Mouse (Mus musculus): ENCODE measurements at regions not wholly inside any gene's neighbourhood (a gene's known extent, or its start where the extent isn't known, plus 50 kb on each side); places are given as distances from the start of the nearest gene placed in this dataset.

GRCm38 (mm10) chr8:18311597-18311996 lies 666.5 kb downstream of the Defb40 start:
- no peak for DNase-seq

GRCm38 (mm10) chr8:18310927-18311326 lies 667.1 kb downstream of the Defb40 start:
- DNase-seq = no peak

- no peak for DNase-seq
Measured at GRCm38 (mm10) chr8:18287536-18288237, 690.4 kb downstream of the Defb40 start.

DNA sequence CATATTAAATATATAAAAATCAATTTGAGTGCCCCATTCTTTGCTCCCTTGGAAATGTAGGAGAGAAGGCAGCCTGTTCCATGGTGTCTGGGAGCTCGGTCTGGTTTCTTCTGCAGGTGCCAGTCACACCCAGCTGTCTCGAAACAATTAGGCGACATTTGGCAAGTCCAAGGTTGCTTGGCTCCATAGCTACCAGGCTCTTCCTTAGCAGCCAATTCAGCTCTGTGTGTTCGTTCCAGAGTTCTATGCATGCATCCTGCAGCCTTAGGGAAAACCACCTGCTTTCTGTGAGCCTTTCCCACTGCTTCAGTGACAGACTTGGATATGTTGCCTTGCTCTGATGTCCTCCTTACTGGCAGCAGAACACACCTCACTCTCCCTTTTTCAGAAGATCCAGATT lies 698.1 kb downstream of the Defb40 start:
- no peak for DNase-seq

DNA sequence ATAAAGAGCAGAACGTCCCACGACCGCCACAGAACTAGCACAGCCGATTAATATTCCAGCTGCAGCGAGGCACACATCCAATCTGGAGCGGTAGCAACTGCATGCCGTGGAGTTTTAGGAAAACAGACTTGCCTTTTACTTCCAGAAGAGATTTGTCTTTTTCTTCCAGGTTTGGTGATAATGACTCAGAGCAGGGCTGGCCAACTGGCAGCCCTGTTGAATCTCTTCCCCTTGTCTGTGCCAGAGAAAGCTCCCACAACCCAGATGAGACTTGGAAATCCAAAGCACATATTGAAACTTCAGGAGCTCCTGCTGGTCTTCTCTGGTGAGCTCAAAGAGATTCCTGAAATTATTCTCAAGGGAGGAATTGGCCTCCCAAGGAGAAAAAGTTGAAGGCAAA lies 709.8 kb downstream of the Defb40 start:
- DNase-seq = no peak

- DNase-seq = no peak
Measured at GRCm38 (mm10) chr8:18258287-18258961, 719.6 kb downstream of the Defb40 start.

DNA sequence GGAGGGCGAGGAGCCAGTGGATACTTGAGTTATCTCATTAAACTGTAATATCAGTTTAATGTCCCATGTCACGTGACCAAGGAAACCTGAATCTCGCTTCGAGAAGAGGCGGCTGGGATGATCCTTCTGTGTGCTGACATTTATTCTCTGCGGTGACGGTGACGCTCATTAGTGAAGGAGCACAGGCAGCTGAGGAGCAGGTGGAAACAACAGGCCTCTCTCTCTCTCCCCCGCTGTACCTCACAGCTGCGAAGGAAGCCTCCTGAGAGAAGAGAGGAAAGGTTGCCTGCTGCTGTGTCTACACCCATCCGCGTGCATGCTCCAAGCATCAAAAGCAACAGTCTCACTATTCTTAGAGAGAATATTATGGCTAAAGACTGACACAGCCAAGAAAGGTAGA lies 731.8 kb downstream of the Defb40 start:
- DNase-seq = no peak

GRCm38 (mm10) chr8:18217599-18217998 lies 760.5 kb downstream of the Defb40 start:
- DNase-seq = no peak

DNA sequence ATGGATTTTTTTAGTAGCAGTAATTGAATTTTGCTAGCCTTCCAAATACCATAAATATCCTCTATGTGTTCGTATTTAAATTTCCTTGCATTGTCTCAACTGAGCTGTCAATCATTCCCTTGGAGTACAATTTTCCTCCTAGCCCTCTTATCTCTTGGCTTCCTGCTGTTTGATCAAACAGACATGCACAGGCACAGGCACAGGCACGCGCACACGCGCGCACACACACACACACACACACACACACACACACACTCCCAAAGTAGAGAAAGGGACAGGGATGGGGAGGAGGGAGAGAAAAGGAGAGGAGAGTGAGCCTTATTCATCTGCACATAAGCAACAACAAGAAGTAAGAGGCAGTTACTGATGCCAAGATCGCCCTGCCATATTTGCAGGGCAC lies 760.9 kb downstream of the Defb40 start:
- DNase-seq = no peak

- DNase-seq = no peak
Measured at GRCm38 (mm10) chr8:18216516-18216915, 761.5 kb downstream of the Defb40 start.

- no peak for DNase-seq
Measured at GRCm38 (mm10) chr8:18210067-18210466, 768.0 kb downstream of the Defb40 start.

GRCm38 (mm10) chr8:18208658-18209057 lies 769.4 kb downstream of the Defb40 start:
- DNase-seq = no peak

GRCm38 (mm10) chr8:18187486-18187885 lies 790.6 kb downstream of the Defb40 start:
- no peak for DNase-seq

- DNase-seq = no peak
Measured at GRCm38 (mm10) chr8:18175544-18176092, 802.4 kb downstream of the Defb40 start.

DNA sequence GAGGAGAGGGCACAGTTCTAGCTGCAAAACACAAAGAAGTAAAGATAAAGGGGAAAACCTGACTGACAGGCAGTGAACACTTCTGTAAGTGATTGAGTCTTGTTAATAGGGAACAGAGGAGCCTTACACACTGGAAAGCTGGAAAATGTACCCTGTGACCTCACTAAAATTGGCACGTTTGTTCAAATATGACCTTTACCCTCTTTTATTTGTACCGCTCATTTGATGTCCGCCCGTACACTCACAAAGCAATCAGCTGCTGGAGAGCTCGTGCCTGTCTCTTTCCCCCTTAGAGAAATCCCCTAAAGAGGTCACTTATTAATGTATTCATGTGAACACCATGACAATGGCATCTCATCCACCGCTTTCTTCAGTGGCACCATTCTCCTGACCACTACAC lies 819.4 kb downstream of the Defb40 start:
- no peak for DNase-seq

GRCm38 (mm10) chr8:18115333-18116044 lies 862.6 kb downstream of the Defb40 start:
- no peak for DNase-seq

- DNase-seq = no peak
Measured at GRCm38 (mm10) chr8:18113262-18113661, 864.8 kb downstream of the Defb40 start.

DNA sequence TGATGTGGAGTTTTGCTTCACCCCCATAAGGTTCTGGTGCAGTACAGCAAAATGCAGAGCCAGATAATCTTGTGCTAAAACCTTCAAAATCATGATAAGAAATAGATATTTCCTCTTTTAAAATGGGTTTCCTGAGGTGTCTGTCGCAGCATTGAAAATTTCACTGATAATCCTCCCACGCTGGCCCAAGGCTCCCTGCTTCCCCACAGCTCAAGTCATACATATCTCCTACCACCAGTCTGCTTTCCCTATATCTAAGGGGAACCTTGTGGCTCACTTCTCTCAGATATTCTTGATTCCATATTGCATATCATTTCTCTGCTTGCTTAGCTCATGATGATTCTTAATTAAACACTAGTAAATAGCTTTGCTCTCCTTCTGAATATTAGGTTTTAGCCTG lies 868.6 kb downstream of the Defb40 start:
- no peak for DNase-seq

GRCm38 (mm10) chr8:18106827-18107226 lies 871.2 kb downstream of the Defb40 start:
- no peak for DNase-seq

GRCm38 (mm10) chr8:18065456-18065855 lies 912.6 kb downstream of the Defb40 start:
- DNase-seq = no peak

GRCm38 (mm10) chr8:18059526-18059925 lies 918.5 kb downstream of the Defb40 start:
- DNase-seq = no peak

- no peak for DNase-seq
Measured at GRCm38 (mm10) chr8:18021196-18021595, 956.9 kb downstream of the Defb40 start.

DNA sequence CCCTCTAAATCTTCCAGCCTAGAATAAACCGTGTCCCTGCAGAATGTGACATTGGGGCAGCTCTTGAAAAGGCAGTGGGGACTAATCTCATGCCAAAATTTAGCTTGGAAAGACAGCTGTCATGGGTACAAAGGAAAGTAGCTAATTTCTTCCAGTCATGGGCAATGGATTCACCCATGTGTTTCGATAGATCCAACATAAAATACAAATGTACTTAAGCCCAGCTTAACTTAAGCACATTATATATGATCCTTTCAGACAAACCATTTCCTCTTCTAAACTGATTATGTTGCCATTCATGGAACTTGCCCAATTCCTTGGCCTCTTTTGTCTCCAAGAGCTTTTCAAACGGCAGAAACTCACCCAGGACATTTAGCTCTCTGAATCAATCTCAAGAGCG lies 970.5 kb downstream of the Defb40 start:
- DNase-seq = no peak

All from adrenal gland, postnatal 36 days (tissue).